In the genomic region with DNA sequence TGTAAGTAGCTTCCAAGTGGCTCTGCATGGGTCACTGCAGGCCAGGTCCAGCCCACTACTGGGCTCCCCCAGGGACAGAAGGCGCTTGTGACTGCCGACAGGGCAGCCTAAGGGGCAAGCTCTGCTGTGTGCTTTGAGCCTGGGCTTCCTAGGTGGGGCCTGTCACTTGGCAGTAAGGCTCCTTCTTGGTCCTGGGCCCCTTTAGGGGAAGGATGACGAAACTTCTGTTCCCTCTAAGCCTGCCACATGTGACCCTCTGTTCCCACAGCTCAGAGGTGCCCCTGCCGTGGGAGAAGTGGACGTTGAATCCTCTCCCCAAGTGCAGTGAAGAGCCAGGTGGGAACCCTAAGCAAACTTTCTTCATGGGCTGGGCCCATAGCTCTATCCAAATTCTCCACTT, we compare ENCODE assay signal across 10 mouse cellular contexts.
DNase-seq lines count a peak whose midpoint lies in the region; ATAC-seq and TF ChIP-seq lines count a peak whose summit lies in the region.
"Had no signal": no experiment of that assay in that cellular context is flagged by ENCODE, and none has a peak within 500 bp of the region (broad histone marks: within the 10 kb centered on the region; RNA-seq: fewer than 3 reads in every experiment).

No protein-coding gene starts in this region.

- no peak overlapping the region for H3K4me2 ChIP-seq in heart, embryonic 14.5 days (ENCODE audit: low read length)
- H3K4me2 ChIP-seq in heart, embryonic 12.5 days: no peak overlapping the region
- H3K4me2 ChIP-seq in midbrain, embryonic 16.5 days (ENCODE audit: low read length): no peak overlapping the region
- no peak overlapping the region for H3K4me2 ChIP-seq in midbrain, embryonic 13.5 days (replicated peaks)
- no peak overlapping the region for H3K4me2 ChIP-seq in intestine, embryonic 15.5 days (replicated peaks)

- no peak overlapping the region for H3K27ac ChIP-seq in heart, embryonic 14.5 days (replicated peaks in 1 of 2; ENCODE audit: control insufficient read depth in 1 of 2, insufficient read depth in 1 of 2, low read depth in 2 of 2, low read length in 2 of 2)
- no peak overlapping the region for H3K27ac ChIP-seq in heart, embryonic 12.5 days (ENCODE audit: poor library complexity, severe bottlenecking)
- H3K27ac ChIP-seq in midbrain, embryonic 16.5 days (ENCODE audit: low read length): no peak overlapping the region
- no peak overlapping the region for H3K27ac ChIP-seq in midbrain, embryonic 13.5 days
- no peak overlapping the region for H3K27ac ChIP-seq in intestine, embryonic 15.5 days
- H3K27ac ChIP-seq in cerebellum, adult 2 months (ENCODE audit: insufficient read depth, low read length): no peak overlapping the region

- H3K9ac ChIP-seq in heart, embryonic 14.5 days (ENCODE audit: low read length): peak overlapping the region; percentile 25; the same call in 1 of the 2 replicates
- H3K9ac ChIP-seq in heart, embryonic 12.5 days: no peak overlapping the region
- no peak overlapping the region for H3K9ac ChIP-seq in midbrain, embryonic 16.5 days (ENCODE audit: low read depth, low read length)
- no peak overlapping the region for H3K9ac ChIP-seq in midbrain, embryonic 13.5 days (replicated peaks)
- no peak overlapping the region for H3K9ac ChIP-seq in intestine, embryonic 15.5 days

- 72% methylated on average over 5 of the region's 5 CpGs for WGBS in heart, embryonic 14.5 days
- 71% methylated on average over 5 of the region's 5 CpGs for WGBS in heart, embryonic 12.5 days
- WGBS in midbrain, embryonic 16.5 days: 63% methylated on average over 5 of the region's 5 CpGs
- WGBS in midbrain, embryonic 13.5 days: 67% methylated on average over 5 of the region's 5 CpGs
- WGBS in intestine, embryonic 15.5 days: 70% methylated on average over 5 of the region's 5 CpGs
- 82% methylated on average over 5 of the region's 5 CpGs for WGBS in cerebellum, adult 2 months

- no peak for TF ChIP-seq CTCF in cerebellum, adult 2 months (IDR thresholded peaks at IDR 0.05; ENCODE audit: borderline replicate concordance, insufficient read depth, low read depth, low read length)

- no peak for TF ChIP-seq POLR2A in cerebellum, adult 2 months (IDR thresholded peaks at IDR 0.05; ENCODE audit: borderline replicate concordance, insufficient read depth, low read length)

- no peaks in the 10 kb centered on the region for H3K27me3 ChIP-seq in heart, embryonic 14.5 days (ENCODE audit: control insufficient read depth, insufficient read depth, low read length)
- no peaks in the 10 kb centered on the region for H3K27me3 ChIP-seq in heart, embryonic 12.5 days (replicated peaks)
- H3K27me3 ChIP-seq in midbrain, embryonic 16.5 days (ENCODE audit: control insufficient read depth, insufficient read depth, low read depth, low read length): no peaks in the 10 kb centered on the region
- no peaks in the 10 kb centered on the region for H3K27me3 ChIP-seq in midbrain, embryonic 13.5 days
- no peaks in the 10 kb centered on the region for H3K27me3 ChIP-seq in intestine, embryonic 15.5 days (replicated peaks)
- H3K27me3 ChIP-seq in cerebellum, adult 2 months (ENCODE audit: control insufficient read depth, insufficient read depth, low read length): no peaks in the 10 kb centered on the region
- H3K27me3 ChIP-seq: Patski had no signal

- no peak for DNase-seq in spleen, adult 12 weeks (ENCODE audit: low spot score)
- no peak for DNase-seq in cerebellum, adult 2 months
- DNase-seq: cerebellum, adult 11-12 months; lung, adult 2 months had no signal

- no peak overlapping the region for H3K4me3 ChIP-seq in heart, embryonic 14.5 days (ENCODE audit: control insufficient read depth in 1 of 2, insufficient read depth in 1 of 2, low read depth in 1 of 2, low read length in 2 of 2)
- no peak overlapping the region for H3K4me3 ChIP-seq in heart, embryonic 12.5 days
- no peak overlapping the region for H3K4me3 ChIP-seq in midbrain, embryonic 16.5 days (ENCODE audit: low read depth, low read length)
- H3K4me3 ChIP-seq in midbrain, embryonic 13.5 days (replicated peaks): no peak overlapping the region
- H3K4me3 ChIP-seq in intestine, embryonic 15.5 days (replicated peaks): no peak overlapping the region
- H3K4me3 ChIP-seq in cerebellum, adult 2 months (replicated peaks; ENCODE audit: insufficient read depth, low read depth, low read length): no peak overlapping the region

- no peak for ATAC-seq in heart, embryonic 14.5 days (ENCODE audit: insufficient number of reproducible peaks, insufficient read depth, low FRiP score, low read depth)
- ATAC-seq in heart, embryonic 12.5 days (ENCODE audit: insufficient number of reproducible peaks, low FRiP score): no peak
- 0 out of 2 replicates have a peak, but pooled peaks have one; percentile 15 for ATAC-seq in midbrain, embryonic 16.5 days
- no peak for ATAC-seq in midbrain, embryonic 13.5 days
- 0 out of 2 replicates have a peak, but pooled peaks have one; percentile 26 for ATAC-seq in intestine, embryonic 15.5 days
- ATAC-seq: Patski had no signal

- peaks cover 28 to 39% of the 10 kb centered on the region in 2 experiments for H3K4me1 ChIP-seq in heart, embryonic 14.5 days (ENCODE audit: control insufficient read depth in 2 of 2, insufficient read depth in 2 of 2, low read length in 2 of 2)
- H3K4me1 ChIP-seq in heart, embryonic 12.5 days (replicated peaks): peaks cover 48% of the 10 kb centered on the region
- peaks cover 13% of the 10 kb centered on the region for H3K4me1 ChIP-seq in midbrain, embryonic 16.5 days (ENCODE audit: control insufficient read depth, insufficient read depth, low read length)
- peaks cover 14% of the 10 kb centered on the region for H3K4me1 ChIP-seq in midbrain, embryonic 13.5 days (replicated peaks)
- peaks cover 11% of the 10 kb centered on the region; the same call in 1 of the 2 replicates for H3K4me1 ChIP-seq in intestine, embryonic 15.5 days (replicated peaks)
- peaks cover 15% of the 10 kb centered on the region for H3K4me1 ChIP-seq in cerebellum, adult 2 months (ENCODE audit: control insufficient read depth, insufficient read depth, low read length)

- H3K9me3 ChIP-seq in heart, embryonic 14.5 days (ENCODE audit: control insufficient read depth, low read length): no peaks in the 10 kb centered on the region
- H3K9me3 ChIP-seq in heart, embryonic 12.5 days (replicated peaks): no peaks in the 10 kb centered on the region
- H3K9me3 ChIP-seq in midbrain, embryonic 16.5 days (replicated peaks; ENCODE audit: control insufficient read depth, low read length, poor library complexity, severe bottlenecking): no peaks in the 10 kb centered on the region
- no peaks in the 10 kb centered on the region for H3K9me3 ChIP-seq in midbrain, embryonic 13.5 days
- no peaks in the 10 kb centered on the region for H3K9me3 ChIP-seq in intestine, embryonic 15.5 days

- H3K36me3 ChIP-seq in heart, embryonic 14.5 days (ENCODE audit: control insufficient read depth, insufficient read depth, low read length): no peaks in the 10 kb centered on the region
- no peaks in the 10 kb centered on the region for H3K36me3 ChIP-seq in heart, embryonic 12.5 days
- H3K36me3 ChIP-seq in midbrain, embryonic 16.5 days (ENCODE audit: control insufficient read depth, insufficient read depth, low read length): no peaks in the 10 kb centered on the region
- no peaks in the 10 kb centered on the region for H3K36me3 ChIP-seq in midbrain, embryonic 13.5 days
- H3K36me3 ChIP-seq in intestine, embryonic 15.5 days: no peaks in the 10 kb centered on the region

Comparison
In these comparisons a context has a peak if more than half of its experiments do, and no peak if none do; other contexts are left out.
1. ATAC-seq: peak in midbrain, embryonic 16.5 days (single experiment) and intestine, embryonic 15.5 days (single experiment); none in heart, embryonic 14.5 days (single experiment), heart, embryonic 12.5 days (single experiment) and midbrain, embryonic 13.5 days (single experiment).